Mouse (Mus musculus) erythroblast, embryonic 14.5 days (primary cell): ENCODE data around the gene Mapk7.

Experiments
- GATA1 ChIP-seq: IDR thresholded peaks from 2 replicates; pipeline ENCODE4 v1.6.1; 2012; ENCODE audit warnings: low read length, inconsistent platforms, mixed read lengths
- TAL1 ChIP-seq: IDR thresholded peaks from 3 replicates; pipeline ENCODE4 v1.6.1; 2012; ENCODE audit warnings: low read length, inconsistent platforms, mixed read lengths

- TF ChIP-seq GATA1 (no peak), TAL1 (no peak)
Observed at GRCm38 (mm10) chr11:61487936-61488335, 6.3 kb downstream of the Mapk7 start.
